In the genomic region with DNA sequence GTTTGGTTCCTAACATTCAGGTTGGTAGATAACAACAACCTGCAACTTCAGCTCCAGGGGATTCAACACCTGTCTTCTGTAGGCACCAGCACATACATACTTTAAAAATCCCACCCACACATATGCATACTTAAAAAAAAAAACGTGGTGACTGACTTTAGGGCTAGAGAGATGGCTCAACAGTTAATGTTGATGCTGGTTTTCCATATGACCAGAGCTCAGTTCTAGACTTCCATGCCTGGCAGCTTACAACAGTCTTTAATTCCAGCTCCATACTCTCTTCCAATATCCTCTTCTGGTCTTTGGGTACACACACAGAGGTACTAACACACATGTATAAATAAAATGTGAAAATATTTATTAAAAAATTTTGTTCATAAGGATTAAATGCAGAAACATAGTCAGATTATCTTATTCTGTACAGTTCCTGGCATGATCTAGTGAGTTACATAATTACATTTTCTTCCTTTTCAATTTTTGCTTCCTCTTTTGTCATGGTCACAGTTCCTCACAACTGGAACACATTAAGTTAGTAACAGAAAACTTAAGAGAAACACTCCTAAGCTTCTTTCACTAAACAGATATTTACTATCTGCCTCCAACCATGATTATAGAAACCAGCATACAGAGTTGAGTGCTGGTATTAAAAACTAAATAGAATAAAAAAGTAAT, we compare ENCODE assay signal across 25 mouse cellular contexts.
"Had no signal": no experiment of that assay in that cellular context is flagged by ENCODE, and none has a peak within 500 bp of the region (broad histone marks: within the 10 kb centered on the region; RNA-seq: fewer than 3 reads in every experiment).

No protein-coding gene starts in this region.

- DNase-seq: kidney, adult 2 months; kidney, postnatal 10 days; kidney, postnatal 4 days; layer of hippocampus, adult 9-11 months; layer of hippocampus, postnatal 36 days; left cerebral cortex, postnatal 4 days; liver, postnatal 0 days; lung, postnatal 10 days; lung, postnatal 36 days; right cerebral cortex, adult 18-20 months; right cerebral cortex, postnatal 14 days; right cerebral cortex, postnatal 4 days; thymus, adult 2 months; thymus, postnatal 14 days; thymus, postnatal 4 days had no signal

- H3K27ac ChIP-seq: limb, embryonic 12.5 days; limb, embryonic 15.5 days; liver, embryonic 14.5 days; lung, embryonic 15.5 days; midbrain, embryonic 12.5 days; midbrain, embryonic 15.5 days; neural tube, embryonic 12.5 days; neural tube, embryonic 15.5 days; stomach, postnatal 0 days had no signal

- H3K4me1 ChIP-seq: limb, embryonic 12.5 days; limb, embryonic 15.5 days; lung, embryonic 15.5 days; midbrain, embryonic 12.5 days; midbrain, embryonic 15.5 days; neural tube, embryonic 12.5 days; neural tube, embryonic 15.5 days had no signal

- H3K4me3 ChIP-seq: limb, embryonic 12.5 days; limb, embryonic 15.5 days; lung, embryonic 15.5 days; midbrain, embryonic 12.5 days; midbrain, embryonic 15.5 days; neural tube, embryonic 12.5 days; neural tube, embryonic 15.5 days had no signal

- ATAC-seq: intestine, postnatal 0 days; liver, postnatal 0 days; midbrain, embryonic 15.5 days had no signal
